Mouse (Mus musculus) midbrain, embryonic 12.5 days (tissue): Measurements from ENCODE around the gene Gp1ba. TPM values are rescaled to one million over a fixed set of nuclear protein-coding genes. Genes with fewer than 3 reads are reported as not detected.

ENCODE experiments used
- ATAC-seq: fragments of 200-750 bp; cut with Nextera tagmentation; 2 replicates; pipeline ENCODE4 v1.8.0; 2017; ENCODE audit warnings: low read depth, moderate TSS enrichment, moderate library complexity; ENCODE audit not compliant: low FRiP score
- H3K27ac ChIP-seq: fragments of 300-500 bp; sonication (generic); replicated peaks from 2 replicates; pipeline ENCODE4 v1.5.1; 2016; ENCODE audit warnings: mild to moderate bottlenecking
- H3K27me3 ChIP-seq: fragments of 300-500 bp; sonication (generic); 2 replicates; pipeline ENCODE4 v1.6.1; 2016; ENCODE audit warnings: mild to moderate bottlenecking
- H3K36me3 ChIP-seq: fragments of 300-500 bp; sonication (generic); 2 replicates; pipeline ENCODE4 v1.6.1; 2016
- H3K4me1 ChIP-seq: fragments of 300-500 bp; sonication (generic); 2 replicates; pipeline ENCODE4 v1.6.1; 2016
- H3K4me2 ChIP-seq: fragments of 300-500 bp; sonication (generic); replicated peaks from 2 replicates; pipeline ENCODE4 v1.6.1; 2016; ENCODE audit warnings: mild to moderate bottlenecking, moderate library complexity
- H3K4me3 ChIP-seq: fragments of 300-500 bp; sonication (generic); 2 replicates; pipeline ENCODE4 v1.5.1; 2016; ENCODE audit warnings: mild to moderate bottlenecking
- H3K9ac ChIP-seq: fragments of 300-500 bp; sonication (generic); replicated peaks from 2 replicates; pipeline ENCODE4 v1.6.1; 2016; ENCODE audit warnings: mild to moderate bottlenecking, moderate library complexity
- H3K9me3 ChIP-seq: fragments of 300-500 bp; sonication (generic); 2 replicates; pipeline ENCODE4 v1.6.1; 2016; ENCODE audit warnings: mild to moderate bottlenecking
- WGBS: fragments of 180-500 bp; shearing (Covaris S2); methylation state at CpG from one replicate; pipeline ENCODE4 v1.1.7; 2016; 5-methylcytosine and 5-hydroxymethylcytosine counted together
- polyA plus RNA-seq: library from polyadenylated mRNA; unstranded; fragments of >200 nt; fragmentation: Nextera tagmentation; extraction: Ambion mirVana; gene quantifications from 2 replicates; pipeline ENCODE4 v1.2.1, GENCODE M21; 2016

Gene Gp1ba
- polyA plus RNA-seq, 1 experiment from 2014 or later = 0.37 TPM

- no peak for ATAC-seq
- H3K4me3 ChIP-seq = no peak overlapping the region
- H3K36me3 ChIP-seq = no peaks in the 10 kb centered on the region
- no peak overlapping the region for H3K4me2 ChIP-seq
- H3K9ac ChIP-seq = no peak overlapping the region
- no peak overlapping the region for H3K27ac ChIP-seq
- no peaks in the 10 kb centered on the region for H3K9me3 ChIP-seq
- no peaks in the 10 kb centered on the region for H3K27me3 ChIP-seq
- 88% methylated on average over 1 of the region's 1 CpGs for WGBS
- H3K4me1 ChIP-seq = no peaks in the 10 kb centered on the region
Measured at GRCm38 (mm10) chr11:70637764-70638163, 1.2 kb upstream of the Gp1ba start.

- WGBS = 94% methylated on average over 1 of the region's 1 CpGs
Measured at GRCm38 (mm10) chr11:70638293-70638692, 629 bp upstream of the Gp1ba start.

DNA sequence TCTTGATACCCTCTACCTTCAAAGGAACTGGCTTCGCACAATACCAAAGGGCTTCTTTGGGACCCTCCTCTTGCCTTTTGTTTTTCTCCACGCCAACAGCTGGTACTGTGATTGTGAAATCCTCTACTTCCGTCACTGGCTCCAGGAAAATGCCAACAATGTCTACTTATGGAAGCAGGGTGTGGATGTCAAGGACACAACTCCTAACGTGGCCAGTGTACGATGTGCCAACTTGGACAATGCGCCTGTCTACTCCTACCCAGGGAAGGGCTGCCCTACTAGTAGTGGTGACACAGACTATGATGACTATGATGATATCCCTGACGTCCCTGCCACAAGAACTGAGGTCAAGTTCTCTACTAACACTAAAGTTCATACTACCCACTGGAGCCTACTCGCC is 1.1 kb downstream of the Gp1ba start:
- Histone ChIP-seq H3K27ac (no peak overlapping the region), H3K4me3 (no peak overlapping the region), H3K9me3 (no peaks in the 10 kb centered on the region), H3K9ac (no peak overlapping the region), H3K4me1 (peaks cover 5% of the 10 kb centered on the region), H3K36me3 (peaks cover 14% of the 10 kb centered on the region), H3K4me2 (no peak overlapping the region), H3K27me3 (no peaks in the 10 kb centered on the region)
- WGBS = 86% methylated on average over 8 of the region's 8 CpGs
- ATAC-seq = no peak

More at GRCm38 (mm10) chr11:70638293-70638692, 629 bp upstream of the Gp1ba start:
- H3K9ac ChIP-seq = no peak overlapping the region
- no peaks in the 10 kb centered on the region for H3K4me1 ChIP-seq
- no peaks in the 10 kb centered on the region for H3K9me3 ChIP-seq
- H3K4me3 ChIP-seq = no peak overlapping the region
- no peaks in the 10 kb centered on the region for H3K27me3 ChIP-seq
- no peak for ATAC-seq
- H3K4me2 ChIP-seq = no peak overlapping the region
- H3K36me3 ChIP-seq = 0 out of 2 replicates have a peak, but pooled peaks cover 3% of the 10 kb centered on the region
- H3K27ac ChIP-seq = no peak overlapping the region

DNA sequence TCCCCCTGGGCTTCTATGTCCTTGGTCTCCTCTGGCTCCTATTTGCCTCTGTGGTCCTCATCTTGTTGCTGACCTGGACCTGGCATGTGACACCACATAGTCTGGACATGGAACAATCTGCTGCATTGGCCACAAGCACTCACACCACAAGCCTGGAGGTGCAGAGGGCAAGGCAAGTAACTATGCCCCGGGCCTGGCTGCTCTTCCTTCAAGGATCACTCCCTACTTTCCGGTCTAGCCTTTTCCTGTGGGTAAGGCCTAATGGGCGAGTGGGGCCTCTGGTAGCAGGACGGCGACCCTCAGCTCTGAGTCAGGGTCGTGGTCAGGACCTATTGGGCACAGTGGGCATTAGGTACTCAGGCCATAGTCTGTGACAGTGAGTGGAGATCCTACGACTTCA is 2.3 kb downstream of the Gp1ba start:
- Histone ChIP-seq H3K4me2 (no peak overlapping the region), H3K4me1 (peaks cover 18% of the 10 kb centered on the region), H3K27me3 (no peaks in the 10 kb centered on the region), H3K36me3 (peaks cover 20% of the 10 kb centered on the region), H3K4me3 (no peak overlapping the region), H3K27ac (no peak overlapping the region), H3K9me3 (no peaks in the 10 kb centered on the region), H3K9ac (no peak overlapping the region)
- 87% methylated on average over 7 of the region's 7 CpGs for WGBS
- no peak for ATAC-seq

DNA sequence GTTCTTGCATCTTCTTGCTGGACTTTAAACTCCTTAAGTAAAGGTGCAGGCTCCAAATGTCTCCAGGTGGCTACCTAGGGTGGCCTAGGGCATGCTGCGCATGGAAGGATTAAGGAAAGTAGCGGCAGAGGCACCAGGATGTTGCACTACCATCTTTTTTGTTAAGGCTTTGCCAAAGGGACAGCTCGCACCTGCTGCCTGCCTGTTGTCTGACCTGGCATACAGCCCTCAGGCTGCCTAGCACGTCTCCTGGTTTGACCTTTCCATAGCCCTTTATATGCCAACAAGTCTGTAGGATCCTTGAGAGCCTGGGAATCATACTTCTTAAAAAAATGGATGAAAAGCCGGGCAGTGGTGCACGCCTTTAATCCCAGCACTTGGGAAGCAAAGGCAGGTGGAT is 4.1 kb downstream of the Gp1ba start:
- Histone ChIP-seq H3K27me3 (no peaks in the 10 kb centered on the region), H3K4me1 (peaks cover 22% of the 10 kb centered on the region), H3K4me3 (no peak overlapping the region), H3K27ac (no peak overlapping the region), H3K4me2 (no peak overlapping the region), H3K9ac (no peak overlapping the region), H3K36me3 (peaks cover 20% of the 10 kb centered on the region), H3K9me3 (no peaks in the 10 kb centered on the region)
- no peak for ATAC-seq
- 91% methylated on average over 6 of the region's 6 CpGs for WGBS

GRCm38 (mm10) chr11:70644564-70645103 is 5.7 kb downstream of the Gp1ba start:
- Histone ChIP-seq H3K27ac (no peak overlapping the region), H3K36me3 (peaks cover 31% of the 10 kb centered on the region), H3K4me2 (no peak overlapping the region), H3K4me1 (peaks cover 36% of the 10 kb centered on the region), H3K27me3 (no peaks in the 10 kb centered on the region), H3K9me3 (no peaks in the 10 kb centered on the region), H3K9ac (no peak overlapping the region), H3K4me3 (no peak overlapping the region)
- ATAC-seq = no peak
- 95% methylated on average over 8 of the region's 8 CpGs for WGBS

DNA sequence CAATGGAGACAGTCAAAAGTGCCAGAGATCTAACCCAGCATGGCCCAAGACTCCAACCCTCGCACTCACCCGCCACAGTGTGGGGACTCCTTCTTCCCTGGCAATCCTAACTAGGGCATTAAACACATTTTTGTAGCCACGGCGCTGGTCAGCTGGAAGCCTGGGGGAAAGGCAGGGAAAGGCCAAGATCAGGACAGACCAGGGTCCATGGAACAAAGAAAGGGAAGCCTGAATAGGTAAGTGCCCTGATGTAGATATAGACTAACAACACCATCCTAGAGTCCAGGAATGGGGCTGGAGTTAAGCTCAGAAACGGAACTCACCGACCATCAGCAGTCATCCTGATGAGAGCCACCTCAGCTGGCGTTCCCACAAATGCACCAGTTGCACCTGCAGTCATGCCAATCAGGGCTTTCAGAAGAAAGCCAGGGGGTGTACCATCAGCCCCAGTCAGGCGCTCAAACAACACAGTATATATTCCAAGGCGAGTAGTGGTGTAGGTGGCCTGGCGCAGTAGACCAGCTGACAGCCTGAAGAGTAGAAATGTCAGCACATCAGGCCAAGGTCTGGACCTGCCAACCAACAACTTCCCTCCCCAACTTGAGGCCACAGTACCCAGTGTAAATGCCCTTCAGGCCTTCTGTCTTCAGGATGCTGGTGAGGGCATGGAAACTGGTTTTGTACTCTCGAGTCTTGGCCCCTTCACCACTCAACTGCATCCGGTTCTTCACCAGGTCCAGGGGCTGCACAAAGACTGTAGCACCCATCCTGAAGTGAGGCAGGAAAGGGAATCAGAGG is 6.7 kb downstream of the Gp1ba start:
- H3K4me3 ChIP-seq = peak overlapping the region; percentile 68
- ATAC-seq = no peak
- H3K36me3 ChIP-seq = peaks cover 41% of the 10 kb centered on the region
- H3K4me2 ChIP-seq = peak overlapping the region; percentile 84
- H3K9me3 ChIP-seq = no peaks in the 10 kb centered on the region
- H3K9ac ChIP-seq = peak overlapping the region; percentile 86
- no peaks in the 10 kb centered on the region for H3K27me3 ChIP-seq
- 93% methylated on average over 12 of the region's 12 CpGs for WGBS
- H3K4me1 ChIP-seq = peaks cover 36% of the 10 kb centered on the region
- H3K27ac ChIP-seq = peak overlapping the region; percentile 88

DNA sequence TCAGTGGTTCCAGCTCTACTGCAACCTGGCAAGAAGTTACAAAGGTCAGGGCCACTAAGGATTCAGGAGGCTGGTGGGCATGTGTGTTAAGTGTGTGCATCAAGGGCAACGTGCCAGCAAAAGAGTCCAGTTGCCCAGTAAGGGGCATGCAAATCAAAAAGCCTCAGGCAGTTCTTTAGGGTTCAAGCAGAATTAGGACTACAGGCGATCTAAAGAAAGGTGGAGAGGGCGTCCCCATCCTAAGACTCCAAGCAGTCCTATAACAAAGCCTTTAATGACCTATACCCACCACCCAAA is 7.3 kb downstream of the Gp1ba start:
- ATAC-seq = 0 out of 2 replicates have a peak, but pooled peaks have one; percentile 4
- Histone ChIP-seq H3K36me3 (peaks cover 47% of the 10 kb centered on the region), H3K4me2 (peak overlapping the region; percentile 84), H3K9ac (peak overlapping the region; percentile 86), H3K4me1 (peaks cover 39% of the 10 kb centered on the region), H3K4me3 (peak overlapping the region; percentile 68), H3K9me3 (no peaks in the 10 kb centered on the region), H3K27ac (peak overlapping the region; percentile 88), H3K27me3 (no peaks in the 10 kb centered on the region)
- 27% methylated on average over 3 of the region's 3 CpGs for WGBS

- peak within 1 kb of the TSS; percentile 68 for H3K4me3 ChIP-seq
- peaks cover 41% of the 10 kb centered on the region for H3K4me1 ChIP-seq
- peak within 1 kb of the TSS; percentile 92 for H3K27ac ChIP-seq
- H3K27me3 ChIP-seq = no peaks in the 10 kb centered on the region
- ATAC-seq = peak; percentile 87
- no peaks in the 10 kb centered on the region for H3K9me3 ChIP-seq
- peak within 1 kb of the TSS; percentile 85 for H3K4me2 ChIP-seq
- peaks cover 55% of the 10 kb centered on the region for H3K36me3 ChIP-seq
- H3K9ac ChIP-seq = peak within 1 kb of the TSS; percentile 86
- under 1% methylated on average over 61 of the region's 63 CpGs for WGBS
Measured at GRCm38 (mm10) chr11:70646691-70647650, 8.0 kb downstream of the Gp1ba start, which contains the start of the genes Rnf167 and Slc25a11. Rnf167 (plus strand) TSS chr11:70647235. Slc25a11 (minus strand) TSS chr11:70647479.

GRCm38 (mm10) chr11:70647716-70648420 is 8.9 kb downstream of the Gp1ba start:
- peak overlapping the region; percentile 85 for H3K4me2 ChIP-seq
- peaks cover 50% of the 10 kb centered on the region for H3K4me1 ChIP-seq
- peak overlapping the region; percentile 76 for H3K9ac ChIP-seq
- no peaks in the 10 kb centered on the region for H3K9me3 ChIP-seq
- WGBS = 4% methylated on average over 28 of the region's 28 CpGs
- H3K27me3 ChIP-seq = no peaks in the 10 kb centered on the region
- peak overlapping the region; percentile 68 for H3K4me3 ChIP-seq
- H3K27ac ChIP-seq = peak overlapping the region; percentile 92
- ATAC-seq = peak; percentile 17
- peaks cover 63% of the 10 kb centered on the region for H3K36me3 ChIP-seq

DNA sequence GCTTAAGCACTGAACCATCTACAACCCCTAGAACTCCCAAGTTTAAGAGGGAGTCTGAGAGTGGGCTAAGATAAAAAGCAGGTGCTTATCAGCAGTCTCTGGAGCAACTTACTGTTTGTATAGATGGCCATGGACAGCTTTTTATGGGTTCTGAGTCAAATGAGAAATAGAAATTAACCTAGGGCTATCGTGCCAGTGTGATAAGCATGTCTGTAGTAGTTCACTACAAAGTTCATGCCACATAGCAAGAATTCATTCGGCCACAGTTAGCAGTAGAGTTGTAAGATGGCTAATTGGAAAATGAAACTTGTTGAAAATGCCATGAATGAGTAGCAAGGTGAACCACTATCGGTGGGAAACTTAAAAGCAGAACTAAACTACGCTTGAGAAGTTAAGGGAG is 9.6 kb downstream of the Gp1ba start:
- H3K27me3 ChIP-seq = no peaks in the 10 kb centered on the region
- H3K9ac ChIP-seq = peak overlapping the region; percentile 76; the same call in 1 of the 2 replicates
- H3K27ac ChIP-seq = no peak overlapping the region
- no peaks in the 10 kb centered on the region for H3K9me3 ChIP-seq
- H3K36me3 ChIP-seq = peaks cover 60% of the 10 kb centered on the region
- no peak for ATAC-seq
- 90% methylated on average over 4 of the region's 4 CpGs for WGBS
- H3K4me3 ChIP-seq = peak overlapping the region; percentile 68
- H3K4me2 ChIP-seq = peak overlapping the region; percentile 85
- H3K4me1 ChIP-seq = peaks cover 54% of the 10 kb centered on the region
